Mouse (Mus musculus) ES-E14 (cell line): ENCODE measurements around the gene Tmco4.

Experiments used
- CHD2 ChIP-seq: IDR thresholded peaks from 2 replicates; pipeline ENCODE4 v1.6.1; 2014; ENCODE audit warnings: mild to moderate bottlenecking, low read depth, low read length, inconsistent platforms
- HCFC1 ChIP-seq: IDR thresholded peaks from 2 replicates; pipeline ENCODE4 v1.6.1; 2012; ENCODE audit warnings: low read length, inconsistent platforms, borderline replicate concordance; ENCODE audit not compliant: insufficient read depth
- MAFK ChIP-seq: IDR thresholded peaks from 2 replicates; pipeline ENCODE4 v1.6.1; 2014; ENCODE audit warnings: mild to moderate bottlenecking, low read depth, low read length, inconsistent platforms; ENCODE audit not compliant: insufficient read depth

- TF ChIP-seq HCFC1 (no peak), CHD2 (no peak), MAFK (no peak)
These were observed 24.4 kb downstream of the Tmco4 start for GRCm38 (mm10) chr4:138997121-138997520.
